Mouse (Mus musculus) liver, postnatal 0 days (tissue): ENCODE measurements at regions not wholly inside any gene's neighbourhood (a gene's known extent, or its start where the extent isn't known, plus 50 kb on each side); places are given as distances from the start of the nearest gene placed in this dataset.

Source experiments
- CTCF ChIP-seq: sonication (generic); IDR thresholded peaks from 2 replicates; pipeline ENCODE4 v1.5.1; 2016; ENCODE audit warnings: antibody characterized with exemption, low read depth
- EP300 ChIP-seq: IDR thresholded peaks from 2 replicates; pipeline ENCODE4 v1.6.1; 2016; ENCODE audit warnings: antibody characterized with exemption, low read depth, mild to moderate bottlenecking

DNA sequence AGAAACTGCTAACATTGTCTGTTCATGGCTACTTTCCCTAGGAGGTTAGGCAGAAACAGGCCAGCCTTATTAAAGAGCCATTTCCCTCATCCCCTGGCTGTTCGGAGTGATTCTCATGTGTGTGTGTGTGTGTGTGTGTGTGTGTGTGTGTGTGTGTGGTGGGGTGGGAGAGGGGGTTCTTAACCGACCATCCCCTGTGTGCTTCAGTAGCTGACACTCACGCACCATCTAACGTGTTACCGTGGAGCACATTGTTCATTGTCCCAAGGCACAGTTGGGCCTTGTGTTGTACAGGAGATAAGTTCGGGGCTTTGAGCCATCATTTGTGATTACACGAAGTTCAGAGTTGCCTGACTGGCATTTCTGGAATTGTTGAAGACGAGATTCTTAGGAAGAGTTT is 97.8 kb upstream of the Arl4c start:
- TF ChIP-seq CTCF (no peak), EP300 (no peak)
